8 mouse cellular contexts compared by ENCODE assay signal in genomic region chr11:113682897-113683626, GRCm38 (mm10). TPM values are rescaled to one million over a fixed set of nuclear protein-coding genes. Genes with fewer than 3 reads are reported as not detected.
DNase-seq lines count a peak whose midpoint lies in the region; ATAC-seq and TF ChIP-seq lines count a peak whose summit lies in the region.

No protein-coding gene starts in this region.

- no peak for TF ChIP-seq EP300 in MEL (IDR thresholded peaks at IDR 0.05; ENCODE audit: low read depth in 1 of 2, low read length in 2 of 2)

- H3K4me2 ChIP-seq in forebrain, embryonic 13.5 days = peak overlapping the region; percentile 94

- DNase-seq in MEL (ENCODE audit: low read depth, low spot score) = peak; percentile 79
- DNase-seq in brain, embryonic 14.5 days (ENCODE audit: low read depth) = peak; percentile 58
- peak; percentile 69 for DNase-seq in heart, postnatal 4 days
- DNase-seq in limb, embryonic 10.5 days (ENCODE audit: low spot score) = peak; percentile 76
- DNase-seq in mesoderm, embryonic 11.5 days (ENCODE audit: low read depth, low spot score) = peak; percentile 66
- no peak for DNase-seq in left cerebral cortex, postnatal 36 days (ENCODE audit: low spot score in 2 of 2)

- peak overlapping the region; percentile 90 for H3K9ac ChIP-seq in MEL (ENCODE audit: control insufficient read depth, low read depth, low read length, poor library complexity, severe bottlenecking)
- peak overlapping the region; percentile 91 for H3K9ac ChIP-seq in forebrain, embryonic 13.5 days

- 0 out of 4 replicates have a peak, but pooled peaks of 1 of the 2 experiments have one; percentile 18 for TF ChIP-seq POLR2A in MEL (IDR thresholded peaks at IDR 0.05; ENCODE audit: control insufficient read depth in 1 of 2, insufficient read depth in 1 of 2, low read depth in 1 of 2, low read length in 2 of 2, poor library complexity in 1 of 2)
- TF ChIP-seq POLR2A in brain, embryonic 14.5 days (IDR thresholded peaks at IDR 0.05; ENCODE audit: borderline replicate concordance, extremely low read depth, insufficient read depth, insufficient read length, poor library complexity, severe bottlenecking) = no peak
- no peak for TF ChIP-seq POLR2A in small intestine, adult 2 months (IDR thresholded peaks at IDR 0.05; ENCODE audit: low read depth, low read length)

- peak overlapping the region; percentile 68 for H3K27ac ChIP-seq in MEL (ENCODE audit: control insufficient read depth, low read depth, low read length)
- H3K27ac ChIP-seq in forebrain, embryonic 13.5 days = peak overlapping the region; percentile 95
- peak overlapping the region; percentile 92 for H3K27ac ChIP-seq in limb, embryonic 10.5 days
- peak overlapping the region; percentile 80 for H3K27ac ChIP-seq in small intestine, adult 2 months (ENCODE audit: insufficient read depth, low read depth, low read length)

- no peaks in the 10 kb centered on the region for H3K27me3 ChIP-seq in MEL (ENCODE audit: control insufficient read depth in 1 of 2, insufficient read depth in 2 of 2, low read length in 2 of 2)
- no peaks in the 10 kb centered on the region for H3K27me3 ChIP-seq in forebrain, embryonic 13.5 days
- no peaks in the 10 kb centered on the region for H3K27me3 ChIP-seq in limb, embryonic 10.5 days (ENCODE audit: low read depth, poor library complexity, severe bottlenecking)
- H3K27me3 ChIP-seq in small intestine, adult 2 months (ENCODE audit: control insufficient read depth, insufficient read depth, low read length) = no peaks in the 10 kb centered on the region

- WGBS in forebrain, embryonic 13.5 days = 2% methylated on average over 37 of the region's 38 CpGs
- WGBS in limb, embryonic 10.5 days = 4% methylated on average over 38 of the region's 38 CpGs
- 2% methylated on average over 38 of the region's 38 CpGs for WGBS in small intestine, adult 2 months

- no peak for TF ChIP-seq CTCF in MEL (IDR thresholded peaks at IDR 0.05 in 2 of 3, conservative IDR thresholded peaks at IDR 0.05 in 1 of 3; ENCODE audit: control insufficient read depth in 1 of 3, insufficient read depth in 1 of 3, low read depth in 2 of 3, low read length in 3 of 3, poor library complexity in 1 of 3, severe bottlenecking in 1 of 3)
- no peak for TF ChIP-seq CTCF in brain, embryonic 14.5 days (IDR thresholded peaks at IDR 0.05; ENCODE audit: borderline replicate concordance, extremely low read depth, insufficient read depth, insufficient read length)
- no peak for TF ChIP-seq CTCF in small intestine, adult 2 months (IDR thresholded peaks at IDR 0.05; ENCODE audit: extremely low read depth, insufficient read length, insufficient replicate concordance, low read depth, low read length)

- H3K36me3 ChIP-seq in MEL (ENCODE audit: control insufficient read depth in 1 of 2, insufficient read depth in 2 of 2, low read length in 2 of 2) = peaks cover under 1 to 43% of the 10 kb centered on the region in 2 experiments; a peak in 3 of 4 replicates
- H3K36me3 ChIP-seq in forebrain, embryonic 13.5 days (ENCODE audit: poor library complexity, severe bottlenecking) = peaks cover 6% of the 10 kb centered on the region
- peaks cover 15% of the 10 kb centered on the region for H3K36me3 ChIP-seq in limb, embryonic 10.5 days
- peaks cover 3% of the 10 kb centered on the region for H3K36me3 ChIP-seq in small intestine, adult 2 months (ENCODE audit: control insufficient read depth, insufficient read depth, low read length)

- peak; percentile 8 for ATAC-seq in forebrain, embryonic 13.5 days

- peaks cover 80% of the 10 kb centered on the region for H3K79me2 ChIP-seq in MEL (ENCODE audit: control insufficient read depth, insufficient read depth, low read length, poor library complexity)

- peaks cover 21 to 23% of the 10 kb centered on the region in 2 experiments for H3K4me1 ChIP-seq in MEL (ENCODE audit: control insufficient read depth in 1 of 2, insufficient read depth in 2 of 2, low read length in 2 of 2)
- peaks cover 51% of the 10 kb centered on the region for H3K4me1 ChIP-seq in forebrain, embryonic 13.5 days
- H3K4me1 ChIP-seq in limb, embryonic 10.5 days = peaks cover 34% of the 10 kb centered on the region
- H3K4me1 ChIP-seq in small intestine, adult 2 months (ENCODE audit: control insufficient read depth, insufficient read depth, insufficient read length, low read length) = peaks cover 7% of the 10 kb centered on the region

- intact Hi-C loops in left cerebral cortex, postnatal 36 days (cut with DNase I) = no loop called here

- peak overlapping the region; percentile 70 to 93 for H3K4me3 ChIP-seq in MEL (ENCODE audit: control insufficient read depth in 1 of 2, insufficient read depth in 1 of 2, low read depth in 2 of 2, low read length in 2 of 2)
- peak overlapping the region; percentile 93 for H3K4me3 ChIP-seq in forebrain, embryonic 13.5 days
- H3K4me3 ChIP-seq in limb, embryonic 10.5 days = peak overlapping the region; percentile 64
- H3K4me3 ChIP-seq in small intestine, adult 2 months (ENCODE audit: low read depth, low read length) = peak overlapping the region; percentile 75

- no peak for TF ChIP-seq RAD21 in MEL (IDR thresholded peaks at IDR 0.05; ENCODE audit: low read depth, low read length)

- no peaks in the 10 kb centered on the region for H3K9me3 ChIP-seq in MEL (replicated peaks; ENCODE audit: insufficient read depth, low read length)
- H3K9me3 ChIP-seq in forebrain, embryonic 13.5 days (replicated peaks) = no peaks in the 10 kb centered on the region
- H3K9me3 ChIP-seq in limb, embryonic 10.5 days (replicated peaks) = no peaks in the 10 kb centered on the region

TF ChIP-seq in MEL, 35 proteins besides CTCF, POLR2A, EP300 and RAD21 (continues in another document):
- TF ChIP-seq UBTF (IDR thresholded peaks at IDR 0.05; ENCODE audit: borderline replicate concordance, insufficient read depth, low read depth, low read length) (0 out of 2 replicates have a peak, but pooled peaks have one; percentile 43), TBP (IDR thresholded peaks at IDR 0.05; ENCODE audit: low read depth, low read length) (peak; percentile 14; the same call in 1 of the 2 replicates), MXI1 (IDR thresholded peaks at IDR 0.05; ENCODE audit: low read depth, low read length) (peak; percentile 36; the same call in 1 of the 2 replicates), HCFC1 (IDR thresholded peaks at IDR 0.05; ENCODE audit: low read depth, low read length) (peak; percentile 44; the same call in 1 of the 2 replicates)

RNA-seq across cellular contexts. Expression of gene Fam104a, which starts 0.9 kb away (rescaled TPM):
- 34.6 and 38.1 TPM in 2 replicates for total RNA-seq in MEL (2012; rRNA removed)
- 10 to 100 TPM in 1 of 2 experiments, not detected in 1; 33.6 TPM for polyA plus RNA-seq in MEL (2012; ENCODE audit: insufficient read depth in 1 of 2, insufficient read length in 2 of 2, low read depth in 1 of 2, low replicate concordance in 2 of 2, missing spikeins in 1 of 2)
- polyA plus RNA-seq in brain, embryonic 14.5 days (2012; rRNA removed) = 30.2 and 37.4 TPM in 2 replicates
- polyA plus RNA-seq in forebrain, embryonic 13.5 days (2015; fragmentation: Nextera tagmentation; extraction: Ambion mirVana) = 48.2 and 51.9 TPM in 2 replicates
- total RNA-seq in heart, postnatal 4 days (2021) = 10 to 100 TPM; 25.2 to 27.3 TPM
- polyA plus RNA-seq in limb, embryonic 10.5 days (2016; fragmentation: Nextera tagmentation; extraction: Ambion mirVana) = 55.0 and 55.4 TPM in 2 replicates
- polyA plus RNA-seq in small intestine, adult 2 months (2012; rRNA removed) = 19.1 and 33.4 TPM in 2 replicates
- 10 to 100 TPM; 28.3 to 31.6 TPM for total RNA-seq in left cerebral cortex, postnatal 36 days (2021)

RNA-seq across cellular contexts. Expression of gene D11Wsu47e, which starts 1.1 kb away (rescaled TPM):
- total RNA-seq in MEL (2012; rRNA removed) = 32.5 and 40.6 TPM in 2 replicates
- 10 to 100 TPM in 1 of 2 experiments, not detected in 1; 25.0 TPM for polyA plus RNA-seq in MEL (2012; ENCODE audit: insufficient read depth in 1 of 2, insufficient read length in 2 of 2, low read depth in 1 of 2, low replicate concordance in 2 of 2, missing spikeins in 1 of 2)
- polyA plus RNA-seq in brain, embryonic 14.5 days (2012; rRNA removed) = 31.4 and 34.3 TPM in 2 replicates
- polyA plus RNA-seq in forebrain, embryonic 13.5 days (2015; fragmentation: Nextera tagmentation; extraction: Ambion mirVana) = 20.6 and 21.7 TPM in 2 replicates
- 1 to 10 TPM; 9.1 to 9.9 TPM for total RNA-seq in heart, postnatal 4 days (2021)
- polyA plus RNA-seq in limb, embryonic 10.5 days (2016; fragmentation: Nextera tagmentation; extraction: Ambion mirVana) = 26.7 and 28.4 TPM in 2 replicates
- 2.6 and 3.1 TPM in 2 replicates for polyA plus RNA-seq in small intestine, adult 2 months (2012; rRNA removed)
- 10 to 100 TPM; 11.5 to 14.9 TPM for total RNA-seq in left cerebral cortex, postnatal 36 days (2021)

RNA-seq across cellular contexts. Expression of gene Cpsf4l, which starts 26.8 kb away (rescaled TPM):
- total RNA-seq in MEL (2012; rRNA removed) = not detected in 2 replicates
- under 1 TPM in 1 of 2 experiments, not detected in 1; 0.70 TPM for polyA plus RNA-seq in MEL (2012; ENCODE audit: insufficient read depth in 1 of 2, insufficient read length in 2 of 2, low read depth in 1 of 2, low replicate concordance in 2 of 2, missing spikeins in 1 of 2)
- 0.28 and 0.29 TPM in 2 replicates for polyA plus RNA-seq in brain, embryonic 14.5 days (2012; rRNA removed)
- polyA plus RNA-seq in forebrain, embryonic 13.5 days (2015; fragmentation: Nextera tagmentation; extraction: Ambion mirVana) = 0.31 and 1.0 TPM in 2 replicates
- not detected for total RNA-seq in heart, postnatal 4 days (2021)
- 0.67 and 0.90 TPM in 2 replicates for polyA plus RNA-seq in limb, embryonic 10.5 days (2016; fragmentation: Nextera tagmentation; extraction: Ambion mirVana)
- not detected in 2 replicates for polyA plus RNA-seq in small intestine, adult 2 months (2012; rRNA removed)
- not detected for total RNA-seq in left cerebral cortex, postnatal 36 days (2021)

RNA-seq across cellular contexts. Expression of gene Slc39a11, which starts 33.2 kb away (rescaled TPM):
- 33.6 and 45.6 TPM in 2 replicates for total RNA-seq in MEL (2012; rRNA removed)
- 10 to 100 TPM in 1 of 2 experiments, not detected in 1; 34.2 TPM for polyA plus RNA-seq in MEL (2012; ENCODE audit: insufficient read depth in 1 of 2, insufficient read length in 2 of 2, low read depth in 1 of 2, low replicate concordance in 2 of 2, missing spikeins in 1 of 2)
- 22.1 and 24.3 TPM in 2 replicates for polyA plus RNA-seq in brain, embryonic 14.5 days (2012; rRNA removed)
- polyA plus RNA-seq in forebrain, embryonic 13.5 days (2015; fragmentation: Nextera tagmentation; extraction: Ambion mirVana) = 27.7 and 29.0 TPM in 2 replicates
- total RNA-seq in heart, postnatal 4 days (2021) = 1 to 10 TPM; 8.2 to 9.5 TPM
- 14.2 and 15.7 TPM in 2 replicates for polyA plus RNA-seq in limb, embryonic 10.5 days (2016; fragmentation: Nextera tagmentation; extraction: Ambion mirVana)
- polyA plus RNA-seq in small intestine, adult 2 months (2012; rRNA removed) = 30.5 and 32.4 TPM in 2 replicates
- 10 to 100 TPM; 13.6 to 15.9 TPM for total RNA-seq in left cerebral cortex, postnatal 36 days (2021)

RNA-seq across cellular contexts. Expression of gene Cog1, which starts 34.1 kb away (rescaled TPM):
- total RNA-seq in MEL (2012; rRNA removed) = 26.4 and 29.4 TPM in 2 replicates
- 100 to 1,000 TPM in 1 of 2 experiments, 10 to 100 TPM in 1; 37.4 to 113 TPM for polyA plus RNA-seq in MEL (2012; ENCODE audit: insufficient read depth in 1 of 2, insufficient read length in 2 of 2, low read depth in 1 of 2, low replicate concordance in 2 of 2, missing spikeins in 1 of 2)
- polyA plus RNA-seq in brain, embryonic 14.5 days (2012; rRNA removed) = 53.0 and 59.8 TPM in 2 replicates
- polyA plus RNA-seq in forebrain, embryonic 13.5 days (2015; fragmentation: Nextera tagmentation; extraction: Ambion mirVana) = 30.1 and 31.1 TPM in 2 replicates
- 10 to 100 TPM; 17.5 to 19.5 TPM for total RNA-seq in heart, postnatal 4 days (2021)
- 26.3 and 31.1 TPM in 2 replicates for polyA plus RNA-seq in limb, embryonic 10.5 days (2016; fragmentation: Nextera tagmentation; extraction: Ambion mirVana)
- 30.2 and 50.2 TPM in 2 replicates for polyA plus RNA-seq in small intestine, adult 2 months (2012; rRNA removed)
- 10 to 100 TPM; 42.8 to 47.8 TPM for total RNA-seq in left cerebral cortex, postnatal 36 days (2021)

Comparison
In these comparisons a context has a peak if more than half of its experiments do, and no peak if none do; other contexts are left out.
1. DNase-seq: peak in MEL (single experiment), brain, embryonic 14.5 days (single experiment), heart, postnatal 4 days (single experiment), limb, embryonic 10.5 days (single experiment) and mesoderm, embryonic 11.5 days (single experiment); none in left cerebral cortex, postnatal 36 days (0 of 2).
2. Peak in every context shown above with its lines, with median percentiles within 50 percentile points of each other: H3K27ac ChIP-seq and H3K4me3 ChIP-seq.